Mouse (Mus musculus) MEL (cell line): ENCODE measurements around the gene Inafm2. TPM values are rescaled to one million over a fixed set of nuclear protein-coding genes. Genes with fewer than 3 reads are reported as not detected.

ENCODE experiments used
- DNase-seq: peaks from one replicate; pipeline ENCODE4 v3.0.0; 2011; ENCODE audit warnings: low read depth, low spot score
- H3K27ac ChIP-seq: 2 replicates; pipeline ENCODE4 v1.5.1; 2012; ENCODE audit warnings: low read depth, mild to moderate bottlenecking, control low read depth, low read length, moderate library complexity; ENCODE audit not compliant: control insufficient read depth
- H3K27me3 ChIP-seq, 2 experiments: fragments of 150-350 bp in 1 of 2; sonication (generic) in 1 of 2; 2 replicates each; pipeline ENCODE4 v1.6.1; 2012; ENCODE audit warnings: low read length in 2 of 2, mild to moderate bottlenecking in 2 of 2, improper control_type of control experiment in 1 of 2, moderate library complexity in 1 of 2; ENCODE audit not compliant: insufficient read depth in 2 of 2, control insufficient read depth in 1 of 2
- H3K36me3 ChIP-seq, 2 experiments: 2 replicates each; pipeline ENCODE4 v1.6.1; 2012 to 2014; ENCODE audit warnings: low read length in 2 of 2, improper control_type of control experiment in 1 of 2, inconsistent platforms in 1 of 2, mild to moderate bottlenecking in 1 of 2; ENCODE audit not compliant: insufficient read depth in 2 of 2, control insufficient read depth in 1 of 2
- H3K4me1 ChIP-seq, 2 experiments: fragments of 150-350 bp in 1 of 2; sonication (generic) in 1 of 2; 2 replicates each; pipeline ENCODE4 v1.6.1; 2012; ENCODE audit warnings: low read length in 2 of 2, improper control_type of control experiment in 1 of 2, mild to moderate bottlenecking in 1 of 2; ENCODE audit not compliant: insufficient read depth in 2 of 2, control insufficient read depth in 1 of 2
- H3K4me3 ChIP-seq, 2 experiments: fragments of 150-350 bp in 1 of 2; sonication (generic) in 1 of 2; 2 replicates each; pipeline ENCODE4 v1.5.1; 2012; ENCODE audit warnings: low read depth in 2 of 2, low read length in 2 of 2, mild to moderate bottlenecking in 2 of 2, moderate library complexity in 2 of 2, control low read depth in 1 of 2, improper control_type of control experiment in 1 of 2; ENCODE audit not compliant: control insufficient read depth in 1 of 2, insufficient read depth in 1 of 2
- H3K79me2 ChIP-seq: 2 replicates; pipeline ENCODE4 v1.6.1; 2012; ENCODE audit warnings: mild to moderate bottlenecking, low read length, moderate library complexity; ENCODE audit not compliant: control insufficient read depth, poor library complexity, insufficient read depth
- H3K9ac ChIP-seq: 2 replicates; pipeline ENCODE4 v1.6.1; 2012; ENCODE audit warnings: low read depth, mild to moderate bottlenecking, control low read depth, low read length, moderate library complexity; ENCODE audit not compliant: control insufficient read depth, poor library complexity, severe bottlenecking
- H3K9me3 ChIP-seq: fragments of 150-350 bp; sonication (generic); replicated peaks from 2 replicates; pipeline ENCODE4 v1.6.1; 2012; ENCODE audit warnings: mild to moderate bottlenecking, low read length, improper control_type of control experiment, moderate library complexity; ENCODE audit not compliant: insufficient read depth
- BHLHE40 ChIP-seq: IDR thresholded peaks from 2 replicates; pipeline ENCODE4 v1.6.1; 2012; ENCODE audit warnings: low read depth, mild to moderate bottlenecking, inconsistent platforms, low read length, improper control_type of control experiment, borderline replicate concordance
- CHD1 ChIP-seq: IDR thresholded peaks from 2 replicates; pipeline ENCODE4 v1.6.1; 2012; ENCODE audit warnings: low read depth, mild to moderate bottlenecking, inconsistent platforms, low read length, improper control_type of control experiment
- CHD2 ChIP-seq: IDR thresholded peaks from 2 replicates; pipeline ENCODE4 v1.6.1; 2011; ENCODE audit warnings: low read length, improper control_type of control experiment
- CTCF ChIP-seq, 3 experiments: IDR thresholded peaks in 2 of 3; conservative IDR thresholded peaks in 1 of 3; 2 replicates each; pipeline ENCODE4 v1.5.1; 2011 to 2012; ENCODE audit warnings: low read length in 3 of 3, low read depth in 2 of 3, mild to moderate bottlenecking in 2 of 3, improper control_type of control experiment in 1 of 3, inconsistent platforms in 1 of 3, mixed read lengths in 1 of 3, moderate library complexity in 1 of 3; ENCODE audit not compliant: control insufficient read depth in 1 of 3, insufficient read depth in 1 of 3, poor library complexity in 1 of 3, severe bottlenecking in 1 of 3
- E2F4 ChIP-seq: IDR thresholded peaks from 2 replicates; pipeline ENCODE4 v1.6.1; 2011; ENCODE audit warnings: low read depth, low read length, improper control_type of control experiment, borderline replicate concordance
- EP300 ChIP-seq, 2 experiments: IDR thresholded peaks; 2 replicates each; pipeline ENCODE4 v1.6.1; 2011; ENCODE audit warnings: improper control_type of control experiment in 2 of 2, low read length in 2 of 2, low read depth in 1 of 2, mild to moderate bottlenecking in 1 of 2
- ETS1 ChIP-seq: IDR thresholded peaks from 2 replicates; pipeline ENCODE4 v1.6.1; 2012; ENCODE audit warnings: low read depth, mild to moderate bottlenecking, inconsistent platforms, low read length, improper control_type of control experiment, moderate library complexity
- GABPA ChIP-seq: IDR thresholded peaks from 2 replicates; pipeline ENCODE4 v1.6.1; 2012; ENCODE audit warnings: low read depth, mild to moderate bottlenecking, inconsistent platforms, low read length, improper control_type of control experiment, moderate library complexity
- GATA1 ChIP-seq: IDR thresholded peaks from 2 replicates; pipeline ENCODE4 v1.6.1; 2011; ENCODE audit warnings: low read depth, low read length, improper control_type of control experiment
- HCFC1 ChIP-seq: IDR thresholded peaks from 2 replicates; pipeline ENCODE4 v1.6.1; 2012; ENCODE audit warnings: low read depth, mild to moderate bottlenecking, inconsistent platforms, low read length, improper control_type of control experiment, moderate library complexity
- JUND ChIP-seq: IDR thresholded peaks from 2 replicates; pipeline ENCODE4 v1.6.1; 2011; ENCODE audit warnings: low read depth, mild to moderate bottlenecking, improper control_type of control experiment, low read length
- KAT2A ChIP-seq: conservative IDR thresholded peaks from 2 replicates; pipeline ENCODE4 v1.6.1; 2012; ENCODE audit warnings: low read depth, low read length, improper control_type of control experiment, inconsistent platforms
- MAFK ChIP-seq: IDR thresholded peaks from 2 replicates; pipeline ENCODE4 v1.6.1; 2011; ENCODE audit warnings: low read depth, mild to moderate bottlenecking, low read length, improper control_type of control experiment, borderline replicate concordance
- MAX ChIP-seq: IDR thresholded peaks from 2 replicates; pipeline ENCODE4 v1.6.1; 2011; ENCODE audit warnings: low read length, improper control_type of control experiment
- MAZ ChIP-seq: IDR thresholded peaks from 2 replicates; pipeline ENCODE4 v1.6.1; 2012; ENCODE audit warnings: low read depth, mild to moderate bottlenecking, inconsistent platforms, low read length, improper control_type of control experiment
- MEF2A ChIP-seq: IDR thresholded peaks from 2 replicates; pipeline ENCODE4 v1.6.1; 2014; ENCODE audit warnings: low read depth, mild to moderate bottlenecking, inconsistent platforms, low read length, improper control_type of control experiment; ENCODE audit not compliant: poor library complexity, insufficient replicate concordance, severe bottlenecking; ENCODE audit errors: extremely low read depth
- MXI1 ChIP-seq: IDR thresholded peaks from 2 replicates; pipeline ENCODE4 v1.6.1; 2011; ENCODE audit warnings: mild to moderate bottlenecking, low read depth, low read length, improper control_type of control experiment
- MYC ChIP-seq: IDR thresholded peaks from 2 replicates; pipeline ENCODE4 v1.6.1; 2011; ENCODE audit warnings: low read depth, mild to moderate bottlenecking, low read length, improper control_type of control experiment, moderate library complexity
- NELFE ChIP-seq: IDR thresholded peaks from 2 replicates; pipeline ENCODE4 v1.6.1; 2011; ENCODE audit warnings: low read depth, low read length, improper control_type of control experiment
- NRF1 ChIP-seq: IDR thresholded peaks from 2 replicates; pipeline ENCODE4 v1.6.1; 2014; ENCODE audit warnings: low read depth, mild to moderate bottlenecking, inconsistent platforms, low read length, improper control_type of control experiment, moderate library complexity; ENCODE audit not compliant: poor library complexity, insufficient read depth, severe bottlenecking
- POLR2A ChIP-seq, 2 experiments: IDR thresholded peaks; 2 replicates each; pipeline ENCODE4 v1.6.1; 2011 to 2012; ENCODE audit warnings: low read length in 2 of 2, mild to moderate bottlenecking in 2 of 2, control low read depth in 1 of 2, improper control_type of control experiment in 1 of 2, low read depth in 1 of 2, moderate library complexity in 1 of 2; ENCODE audit not compliant: control insufficient read depth in 1 of 2, insufficient read depth in 1 of 2, poor library complexity in 1 of 2
- POLR2AphosphoS2 ChIP-seq: IDR thresholded peaks from 2 replicates; pipeline ENCODE4 v1.6.1; 2011; ENCODE audit warnings: low read length, improper control_type of control experiment
- POLR2AphosphoS5 ChIP-seq: IDR thresholded peaks from 2 replicates; pipeline ENCODE4 v1.6.1; 2012; ENCODE audit warnings: low read depth, borderline replicate concordance, mild to moderate bottlenecking, inconsistent platforms, low read length, moderate library complexity, mixed read lengths
- RCOR1 ChIP-seq: IDR thresholded peaks from 2 replicates; pipeline ENCODE4 v1.6.1; 2012; ENCODE audit warnings: low read depth, mild to moderate bottlenecking, inconsistent platforms, low read length, improper control_type of control experiment
- SMC3 ChIP-seq: IDR thresholded peaks from 2 replicates; pipeline ENCODE4 v1.6.1; 2011; ENCODE audit warnings: low read depth, low read length, improper control_type of control experiment
- TAL1 ChIP-seq: IDR thresholded peaks from 2 replicates; pipeline ENCODE4 v1.6.1; 2012; ENCODE audit warnings: mild to moderate bottlenecking, inconsistent platforms, low read length, moderate library complexity, mixed read lengths
- TBP ChIP-seq: IDR thresholded peaks from 2 replicates; pipeline ENCODE4 v1.8.0; 2011; ENCODE audit warnings: low read depth, low read length, improper control_type of control experiment
- TCF12 ChIP-seq: IDR thresholded peaks from 2 replicates; pipeline ENCODE4 v1.6.1; 2014; ENCODE audit warnings: low read depth, mild to moderate bottlenecking, inconsistent platforms, low read length, improper control_type of control experiment, moderate library complexity
- UBTF ChIP-seq: IDR thresholded peaks from 2 replicates; pipeline ENCODE4 v1.6.1; 2012; ENCODE audit warnings: low read depth, mild to moderate bottlenecking, inconsistent platforms, low read length, improper control_type of control experiment, moderate library complexity, borderline replicate concordance; ENCODE audit not compliant: insufficient read depth
- USF1 ChIP-seq: IDR thresholded peaks from 2 replicates; pipeline ENCODE4 v1.6.1; 2014; ENCODE audit warnings: low read depth, mild to moderate bottlenecking, inconsistent platforms, low read length, improper control_type of control experiment, moderate library complexity
- USF2 ChIP-seq, 2 experiments: IDR thresholded peaks; 2 replicates each; pipeline ENCODE4 v1.6.1; 2011 to 2012; ENCODE audit warnings: improper control_type of control experiment in 2 of 2, low read length in 2 of 2, borderline replicate concordance in 1 of 2, inconsistent platforms in 1 of 2, low read depth in 1 of 2, mild to moderate bottlenecking in 1 of 2; ENCODE audit not compliant: insufficient read depth in 1 of 2
- ZC3H11A ChIP-seq: IDR thresholded peaks from 2 replicates; pipeline ENCODE4 v1.6.1; 2012; ENCODE audit warnings: low read depth, mild to moderate bottlenecking, inconsistent platforms, low read length, improper control_type of control experiment
- ZKSCAN1 ChIP-seq: IDR thresholded peaks from 2 replicates; pipeline ENCODE4 v1.6.1; 2012; ENCODE audit warnings: low read depth, mild to moderate bottlenecking, inconsistent platforms, low read length, improper control_type of control experiment, moderate library complexity
- ZNF384 ChIP-seq: IDR thresholded peaks from 2 replicates; pipeline ENCODE4 v1.6.1; 2012; ENCODE audit warnings: low read depth, mild to moderate bottlenecking, inconsistent platforms, low read length, improper control_type of control experiment
- polyA plus RNA-seq, 2 experiments: library from polyadenylated mRNA; stranded (reverse) in 1 of 2; unstranded in 1 of 2; fragments of >175 nt in 1 of 2; fragments of >200 nt in 1 of 2; gene quantifications; 2 replicates each; pipeline versions ENCODE4 v1.2.1 to v1.2.4; 2012; ENCODE audit warnings: low replicate concordance in 2 of 2, low read depth in 1 of 2; ENCODE audit not compliant: insufficient read length in 2 of 2, insufficient read depth in 1 of 2, missing spikeins in 1 of 2
- total RNA-seq: library from RNA; depleted of rRNA; stranded (reverse); fragments of 300-350 nt; gene quantifications from 2 replicates; pipeline ENCODE4 v1.2.3, GENCODE M21; 2012

The Inafm2 gene
- total and polyA plus RNA-seq, 3 experiments, result 8.6 to 14.5 TPM; not detected in 1

DNA sequence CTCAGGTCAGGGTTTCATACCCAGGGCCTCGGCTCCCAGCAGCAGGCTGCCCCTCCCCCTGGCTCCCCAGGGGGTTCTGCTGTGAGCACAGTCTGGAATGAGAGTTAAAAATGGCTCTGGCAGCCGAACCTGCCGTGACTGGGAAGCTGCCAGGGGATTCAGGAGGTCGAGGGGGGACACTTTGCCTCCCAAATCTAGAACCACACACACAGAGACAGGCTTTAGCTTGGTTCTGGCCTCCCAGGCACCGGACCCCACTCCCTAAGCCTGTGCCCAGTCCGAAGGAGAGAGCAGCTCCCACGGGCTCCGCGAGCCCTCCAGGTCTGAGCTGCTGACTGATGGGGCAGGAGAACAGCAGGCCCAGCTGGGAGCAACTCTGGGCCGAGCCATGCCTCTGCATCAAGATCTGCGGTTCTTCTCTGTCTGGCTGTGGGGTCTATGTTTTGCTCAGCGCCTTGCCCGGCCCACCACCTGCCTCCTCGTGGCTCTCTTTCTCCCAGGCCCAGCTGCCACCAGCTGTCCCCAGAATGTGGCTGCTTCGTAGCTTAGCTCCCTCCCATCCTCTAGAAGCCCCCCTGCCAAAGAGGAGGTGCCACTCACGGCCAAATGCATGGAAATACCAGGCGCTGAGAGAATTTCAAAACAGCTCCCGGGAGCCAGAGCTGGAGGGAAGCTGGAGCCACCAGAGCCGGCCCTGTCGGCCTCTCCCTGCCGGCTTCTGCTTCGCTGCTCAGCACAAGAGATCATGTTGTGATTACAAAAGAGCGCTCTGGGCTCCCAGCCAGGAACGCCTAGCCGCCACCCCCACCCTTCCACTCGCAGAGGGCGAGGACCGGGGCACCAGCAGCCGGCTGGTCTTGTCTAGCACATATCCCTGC lies 16.6 kb downstream of the Inafm2 start, which contains the start of gene Ccdc9b:
Ccdc9b (minus strand) TSS at position 756 of the 878 bp plus-strand sequence.
- Histone ChIP-seq H3K4me3 (peak within 1 kb of the TSS; percentile 66 to 90), H3K36me3 (peaks cover 0 to 8% of the 10 kb centered on the region in 2 experiments; a peak in 2 of 4 replicates), H3K9ac (peak within 1 kb of the TSS; percentile 90), H3K4me1 (peaks cover 3 to 25% of the 10 kb centered on the region in 2 experiments; a peak in 3 of 4 replicates), H3K27ac (peak within 1 kb of the TSS; percentile 88), H3K9me3 (no peaks in the 10 kb centered on the region), H3K27me3 (no peaks in the 10 kb centered on the region), H3K79me2 (peaks cover 3% of the 10 kb centered on the region)
- DNase-seq, result peak; percentile 91
- peak; percentile 72 for TF ChIP-seq NELFE
- TF ChIP-seq GABPA, result no peak
- 0 out of 2 replicates have a peak, but pooled peaks have one; percentile 22 for TF ChIP-seq JUND
- TF ChIP-seq MYC, result 0 out of 2 replicates have a peak, but pooled peaks have one; percentile 59
- TF ChIP-seq KAT2A, result no peak
- no peak for TF ChIP-seq MEF2A
- TF ChIP-seq CHD1, result no peak
- TF ChIP-seq POLR2A (IDR thresholded peaks at IDR 0.05; ENCODE audit: control insufficient read depth in 1 of 2, insufficient read depth in 1 of 2, low read depth in 1 of 2, low read length in 2 of 2, poor library complexity in 1 of 2), result peak; percentile 62 to 78; a peak in 3 of 4 replicates
- no peak for TF ChIP-seq GATA1
- TF ChIP-seq USF1, result no peak
- no peak for TF ChIP-seq BHLHE40
- TF ChIP-seq TCF12, result 0 out of 2 replicates have a peak, but pooled peaks have one; percentile 44
- TF ChIP-seq ETS1, result peak; percentile 64
- TF ChIP-seq USF2 (IDR thresholded peaks at IDR 0.05; ENCODE audit: borderline replicate concordance in 1 of 2, insufficient read depth in 1 of 2, low read depth in 1 of 2, low read length in 2 of 2), result no peak
- TF ChIP-seq MAZ, result peak; percentile 72; the same call in 1 of the 2 replicates
- peak; percentile 84 for TF ChIP-seq MXI1
- no peak for TF ChIP-seq CTCF (IDR thresholded peaks at IDR 0.05 in 2 of 3, conservative IDR thresholded peaks at IDR 0.05 in 1 of 3; ENCODE audit: control insufficient read depth in 1 of 3, insufficient read depth in 1 of 3, low read depth in 2 of 3, low read length in 3 of 3, poor library complexity in 1 of 3, severe bottlenecking in 1 of 3)
- TF ChIP-seq CHD2, result peak; percentile 35; the same call in 1 of the 2 replicates
- no peak for TF ChIP-seq NRF1
- TF ChIP-seq MAX, result peak; percentile 58
- TF ChIP-seq ZKSCAN1, result no peak
- peak; percentile 64 for TF ChIP-seq TBP
- no peak; the same call in 1 of the 2 replicates for TF ChIP-seq ZC3H11A
- peak; percentile 32; the same call in 1 of the 2 replicates for TF ChIP-seq SMC3
- TF ChIP-seq POLR2AphosphoS2, result 0 out of 2 replicates have a peak, but pooled peaks have one; percentile 50
- TF ChIP-seq E2F4, result no peak; the same call in 1 of the 2 replicates
- TF ChIP-seq EP300 (IDR thresholded peaks at IDR 0.05; ENCODE audit: low read depth in 1 of 2, low read length in 2 of 2), result no peak; a peak in 2 of 4 replicates
- no peak for TF ChIP-seq POLR2AphosphoS5
- peak; percentile 4; the same call in 1 of the 2 replicates for TF ChIP-seq ZNF384
- no peak for TF ChIP-seq TAL1
- no peak for TF ChIP-seq MAFK
- no peak for TF ChIP-seq RCOR1
- peak; percentile 61; the same call in 1 of the 2 replicates for TF ChIP-seq HCFC1
- TF ChIP-seq UBTF, result peak; percentile 96; the same call in 1 of the 2 replicates
